Mouse (Mus musculus): ENCODE measurements around the gene Cylc1.

- TF ChIP-seq CTCF (IDR thresholded peaks at IDR 0.05; ENCODE audit: low read depth) (no peak), EP300 (IDR thresholded peaks at IDR 0.05; ENCODE audit: low read depth) (no peak)
These were observed 31.5 kb upstream of the Cylc1 start for GRCm38 (mm10) chrX:111078680-111079079.
